Mouse (Mus musculus) E14TG2a.4 (cell line): ENCODE measurements around the gene Nrip1.

Experiments used
- CTCF ChIP-seq: conservative IDR thresholded peaks from 2 replicates; pipeline ENCODE4 v1.5.1; 2014; ENCODE audit warnings: low read length
- NANOG ChIP-seq: IDR thresholded peaks from 2 replicates; pipeline ENCODE4 v1.6.1; 2014; ENCODE audit warnings: borderline replicate concordance, low read length, mixed read lengths
- POU5F1 ChIP-seq: IDR thresholded peaks from 2 replicates; pipeline ENCODE4 v1.6.1; 2014; ENCODE audit warnings: low read length, borderline replicate concordance

- TF ChIP-seq CTCF (no peak), POU5F1 (no peak), NANOG (no peak)
Observed at GRCm38 (mm10) chr16:76344761-76345368, 28.8 kb downstream of the Nrip1 start.
